Comparison of ENCODE assay signal across 8 mouse cellular contexts in the genomic region with DNA sequence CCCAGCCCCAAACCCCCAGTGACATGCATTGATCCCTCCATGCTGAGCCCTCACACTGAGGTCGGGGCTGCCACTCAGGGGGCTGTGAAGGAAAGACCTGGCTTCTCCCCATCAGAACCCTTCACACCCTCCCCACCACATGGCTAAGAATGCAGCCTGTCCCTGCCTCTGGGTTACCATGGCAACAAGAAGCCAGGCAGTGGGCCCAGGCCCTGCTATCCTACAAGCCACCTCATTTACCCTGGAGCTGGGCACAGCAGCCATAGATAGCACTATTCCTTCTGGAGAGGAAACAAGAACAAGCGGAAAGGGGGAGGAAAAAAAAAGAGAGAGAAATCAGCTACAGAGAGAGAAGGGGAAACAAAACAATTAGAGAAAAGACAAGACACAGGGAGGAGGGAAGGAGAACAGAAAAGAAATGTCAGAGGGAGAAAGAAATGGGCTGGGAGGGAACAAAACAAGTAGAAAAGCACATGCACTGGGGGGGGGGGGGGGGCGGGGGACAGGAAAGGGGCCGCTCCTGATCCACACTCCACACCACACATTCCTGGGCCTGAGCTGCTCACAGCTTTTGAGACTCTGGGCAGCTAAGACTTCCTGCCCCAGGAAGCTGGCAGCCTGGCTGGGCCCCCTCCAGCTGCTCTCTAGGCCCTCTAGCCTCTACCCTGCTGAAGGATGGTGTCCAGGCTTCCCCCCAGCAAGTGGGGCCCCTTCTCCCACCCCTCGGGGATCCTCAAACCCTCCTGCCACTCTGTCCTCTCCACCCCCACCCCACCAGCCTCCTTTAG. TPM values are rescaled to one million over a fixed set of nuclear protein-coding genes. Genes with fewer than 3 reads are reported as not detected.
A peak's percentile ranks its signal among the peaks of the same experiment; 100 is the strongest.
DNase-seq lines count a peak whose midpoint lies in the region; ATAC-seq lines count a peak whose summit lies in the region.

No protein-coding gene starts in this region.

- peak; percentile 86 for ATAC-seq in limb, embryonic 12.5 days (ENCODE audit: insufficient number of reproducible peaks, insufficient read depth, low FRiP score, low TSS enrichment, low read depth)
- ATAC-seq in neural tube, embryonic 12.5 days (ENCODE audit: low FRiP score, low read depth), result peak; percentile 88

- peak; percentile 51 for DNase-seq in gastrocnemius, postnatal 10 days
- no peak for DNase-seq in gastrocnemius, postnatal 36 days
- DNase-seq in brain, adult 2 months (ENCODE audit: low read depth, low spot score), result peak; percentile 91
- DNase-seq in forelimb bud, embryonic 11.5 days (ENCODE audit: low read depth, low spot score), result peak; percentile 80
- peak; percentile 37 for DNase-seq in hindlimb bud, embryonic 11.5 days (ENCODE audit: extremely low spot score, low read depth, low spot score)
- DNase-seq in spleen, postnatal 14 days (ENCODE audit: low spot score in 2 of 2), result no peak

- peak overlapping the region; percentile 27 for H3K4me2 ChIP-seq in limb, embryonic 12.5 days
- H3K4me2 ChIP-seq in neural tube, embryonic 12.5 days (replicated peaks), result peak overlapping the region; percentile 19

- intact Hi-C loops in gastrocnemius, postnatal 36 days (cut with DNase I), result no loop called here

- no peaks in the 10 kb centered on the region for H3K36me3 ChIP-seq in limb, embryonic 12.5 days
- no peaks in the 10 kb centered on the region for H3K36me3 ChIP-seq in neural tube, embryonic 12.5 days

- H3K4me3 ChIP-seq in limb, embryonic 12.5 days (replicated peaks), result no peak overlapping the region
- H3K4me3 ChIP-seq in neural tube, embryonic 12.5 days, result no peak overlapping the region

- no peaks in the 10 kb centered on the region for H3K27me3 ChIP-seq in limb, embryonic 12.5 days
- no peaks in the 10 kb centered on the region for H3K27me3 ChIP-seq in neural tube, embryonic 12.5 days (replicated peaks)

- H3K4me1 ChIP-seq in limb, embryonic 12.5 days (replicated peaks), result peaks cover 67% of the 10 kb centered on the region
- H3K4me1 ChIP-seq in neural tube, embryonic 12.5 days, result peaks cover 37% of the 10 kb centered on the region

- peak overlapping the region; percentile 96 for H3K27ac ChIP-seq in limb, embryonic 12.5 days
- H3K27ac ChIP-seq in neural tube, embryonic 12.5 days, result peak overlapping the region; percentile 34

- 0 out of 2 replicates have a peak overlapping the region, but pooled peaks have one; percentile 37 for H3K9ac ChIP-seq in limb, embryonic 12.5 days (replicated peaks)
- no peak overlapping the region for H3K9ac ChIP-seq in neural tube, embryonic 12.5 days

- WGBS in limb, embryonic 12.5 days, result 8% methylated on average over 3 of the region's 5 CpGs
- WGBS in neural tube, embryonic 12.5 days, result 4% methylated on average over 5 of the region's 5 CpGs

- H3K9me3 ChIP-seq in limb, embryonic 12.5 days, result no peaks in the 10 kb centered on the region
- H3K9me3 ChIP-seq in neural tube, embryonic 12.5 days, result no peaks in the 10 kb centered on the region

RNA-seq across cellular contexts. Expression of gene Acot11, which starts 18.9 kb away (rescaled TPM):
- 1 to 10 TPM; 5.3 to 7.4 TPM for total RNA-seq in gastrocnemius, postnatal 10 days (2021)
- total RNA-seq in gastrocnemius, postnatal 36 days (2021), result 1 to 10 TPM; 7.9 to 9.5 TPM
- 4.6 and 6.8 TPM in 2 replicates for polyA plus RNA-seq in limb, embryonic 12.5 days (2016; fragmentation: Nextera tagmentation; extraction: Ambion mirVana)
- 1.5 TPM in 2 replicates for polyA plus RNA-seq in neural tube, embryonic 12.5 days (2016; fragmentation: Nextera tagmentation; extraction: Ambion mirVana)

RNA-seq across cellular contexts. Expression of gene Fam151a, which starts 52.3 kb away (rescaled TPM):
- total RNA-seq in gastrocnemius, postnatal 10 days (2021), result not detected
- not detected for total RNA-seq in gastrocnemius, postnatal 36 days (2021)
- not detected in 2 replicates for polyA plus RNA-seq in limb, embryonic 12.5 days (2016; fragmentation: Nextera tagmentation; extraction: Ambion mirVana)
- not detected in 2 replicates for polyA plus RNA-seq in neural tube, embryonic 12.5 days (2016; fragmentation: Nextera tagmentation; extraction: Ambion mirVana)

RNA-seq across cellular contexts. Expression of gene Mroh7, which starts 55.2 kb away (rescaled TPM):
- under 1 TPM; 0.16 to 0.47 TPM for total RNA-seq in gastrocnemius, postnatal 10 days (2021)
- under 1 TPM; 0.47 to 0.64 TPM for total RNA-seq in gastrocnemius, postnatal 36 days (2021)
- 0.14 and 0.23 TPM in 2 replicates for polyA plus RNA-seq in limb, embryonic 12.5 days (2016; fragmentation: Nextera tagmentation; extraction: Ambion mirVana)
- 0.27 and 0.34 TPM in 2 replicates for polyA plus RNA-seq in neural tube, embryonic 12.5 days (2016; fragmentation: Nextera tagmentation; extraction: Ambion mirVana)

Comparison
In these comparisons a context has a peak if more than half of its experiments do, and no peak if none do; other contexts are left out.
1. DNase-seq: peak in gastrocnemius, postnatal 10 days (single experiment), brain, adult 2 months (single experiment), forelimb bud, embryonic 11.5 days (single experiment) and hindlimb bud, embryonic 11.5 days (single experiment); none in gastrocnemius, postnatal 36 days (0 of 2) and spleen, postnatal 14 days (0 of 2).